Mouse (Mus musculus): ENCODE data around the gene Hpca. TPM values are rescaled to one million over a fixed set of nuclear protein-coding genes. Genes with fewer than 3 reads are reported as not detected.

Hpca gene
- polyA plus RNA-seq (2012; rRNA removed): 2.1 and 2.2 TPM in 2 replicates

DNA sequence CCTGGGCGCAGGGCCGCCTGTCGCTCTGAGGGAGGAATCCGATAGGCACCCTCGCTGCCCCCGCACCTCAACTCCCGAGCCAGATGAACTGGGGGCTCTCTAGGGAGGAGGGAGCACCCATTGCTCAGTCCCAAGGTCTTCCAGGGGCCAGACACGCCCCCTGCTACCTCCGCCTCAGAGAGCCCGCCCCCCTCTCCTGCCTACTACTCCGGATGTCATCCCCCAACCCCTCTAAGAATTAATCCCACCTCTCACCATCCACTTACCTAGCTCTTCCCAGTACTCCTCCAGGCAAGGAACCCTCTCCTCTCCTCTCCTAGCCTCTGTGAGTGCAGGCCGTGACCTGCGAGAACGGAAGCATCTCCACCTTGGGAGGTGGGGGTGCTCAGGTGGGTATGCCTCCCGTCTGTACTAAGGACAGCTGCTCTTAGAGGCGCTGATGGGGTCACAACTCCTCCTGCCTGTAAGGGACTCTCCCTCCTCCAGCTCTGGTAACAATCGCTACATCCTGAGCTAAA lies at the start of gene Hpca:
TSS of gene Hpca (minus strand) at position 468 of the 518 bp plus-strand sequence.

DNA sequence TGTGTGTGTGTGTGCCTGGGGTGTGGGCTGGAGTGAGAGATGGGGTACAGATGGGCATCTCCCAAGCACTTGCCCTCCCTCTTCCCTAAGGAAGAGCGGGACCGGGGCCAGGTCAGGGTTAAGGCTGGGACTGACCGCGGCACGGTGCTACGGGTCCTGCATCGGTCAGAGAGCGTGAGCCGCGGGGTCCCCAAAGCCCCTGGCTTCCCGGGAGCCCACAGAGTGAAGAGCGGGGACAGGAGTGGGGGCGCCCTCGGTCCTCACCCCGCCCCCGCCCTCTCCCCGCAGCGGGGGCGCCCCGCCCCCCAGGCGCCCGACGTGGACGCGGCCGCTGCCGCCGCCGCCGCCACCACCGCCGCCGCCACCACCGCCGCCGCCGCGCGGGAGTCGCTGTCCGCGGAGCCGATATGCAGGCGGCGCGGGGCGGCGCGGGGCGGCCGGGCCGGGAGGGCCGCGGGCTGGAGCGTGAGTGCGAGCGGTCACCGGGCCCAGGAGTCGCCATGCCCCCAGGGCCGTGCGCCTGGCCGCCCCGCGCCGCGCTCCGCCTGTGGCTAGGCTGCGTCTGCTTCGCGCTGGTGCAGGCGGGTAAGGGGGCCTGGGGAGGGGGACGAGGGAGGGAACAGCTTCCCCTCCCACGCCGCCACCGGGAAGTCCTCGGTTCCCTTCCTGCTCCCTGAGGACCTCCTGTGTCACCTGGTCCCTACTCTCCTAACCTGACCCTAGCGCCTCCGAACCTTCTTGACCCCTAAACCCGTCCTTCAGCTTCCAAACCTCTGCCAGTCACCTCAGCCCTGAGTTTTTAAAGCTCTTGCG lies 14.9 kb upstream of the Hpca start, which contains the start of gene Fndc5:
TSS of gene Fndc5 (plus strand) at position 421 of the 813 bp plus-strand sequence.

DNA sequence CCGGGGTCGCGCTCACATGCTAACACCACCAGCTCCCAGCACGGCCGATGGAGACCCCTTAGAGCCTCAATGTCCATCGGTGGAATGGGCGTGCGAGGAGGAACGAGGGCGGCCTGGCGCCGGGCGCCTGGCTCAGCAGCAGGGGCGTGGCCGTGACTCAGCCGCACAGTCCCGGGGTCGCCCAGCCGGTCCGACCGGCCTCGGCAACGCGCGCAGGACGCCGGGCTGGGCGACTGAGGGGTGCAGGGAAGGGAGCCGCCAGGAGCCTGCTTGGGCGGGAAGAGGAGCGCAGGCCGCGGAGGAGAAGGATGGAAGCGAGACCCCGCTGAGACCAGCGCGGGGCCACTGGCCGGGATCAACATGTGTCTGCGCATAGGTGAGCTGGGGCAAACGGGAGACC lies 16.5 kb downstream of the Hpca start, which contains the start of gene Tmem54:
TSS of gene Tmem54 (plus strand) at position 193 of the 400 bp plus-strand sequence.

Other genes starting within 250 kb of the Hpca start
- 0.18 and 0.22 TPM in 2 replicates for gene Trim62, start 238.5 kb downstream of the Hpca start, polyA plus RNA-seq (2012; rRNA removed)
- gene Azin2, start 159.6 kb downstream of the Hpca start, polyA plus RNA-seq (2012; rRNA removed): 0.41 and 0.49 TPM in 2 replicates
- gene Ak2, start 130.1 kb downstream of the Hpca start, polyA plus RNA-seq (2012; rRNA removed): 71.5 and 78.3 TPM in 2 replicates
- gene Rnf19b, start 63.8 kb downstream of the Hpca start, polyA plus RNA-seq (2012; rRNA removed): 12.0 and 12.8 TPM in 2 replicates
- gene Tmem54, start 16.5 kb downstream of the Hpca start, polyA plus RNA-seq (2012; rRNA removed): 0.96 and 1.0 TPM in 2 replicates
- gene Fndc5, start 15.0 kb upstream of the Hpca start, polyA plus RNA-seq (2012; rRNA removed): 0.61 and 1.0 TPM in 2 replicates
- gene S100pbp, start 67.7 kb upstream of the Hpca start, polyA plus RNA-seq (2012; rRNA removed): 11.2 and 14.0 TPM in 2 replicates
- gene Yars, start 67.7 kb upstream of the Hpca start, polyA plus RNA-seq (2012; rRNA removed): 32.6 TPM in 2 replicates
- gene C77080, start 139.4 kb upstream of the Hpca start, polyA plus RNA-seq (2012; rRNA removed): 0.93 and 1.1 TPM in 2 replicates
- gene Sync, start 165.6 kb upstream of the Hpca start, polyA plus RNA-seq (2012; rRNA removed): 0.03 and 0.11 TPM in 2 replicates
- gene Rbbp4, start 213.3 kb upstream of the Hpca start, polyA plus RNA-seq (2012; rRNA removed): 57.7 and 70.3 TPM in 2 replicates
- 27.2 and 29.5 TPM in 2 replicates for gene Zbtb8os, start 213.7 kb upstream of the Hpca start, polyA plus RNA-seq (2012; rRNA removed)